In the genomic region with DNA sequence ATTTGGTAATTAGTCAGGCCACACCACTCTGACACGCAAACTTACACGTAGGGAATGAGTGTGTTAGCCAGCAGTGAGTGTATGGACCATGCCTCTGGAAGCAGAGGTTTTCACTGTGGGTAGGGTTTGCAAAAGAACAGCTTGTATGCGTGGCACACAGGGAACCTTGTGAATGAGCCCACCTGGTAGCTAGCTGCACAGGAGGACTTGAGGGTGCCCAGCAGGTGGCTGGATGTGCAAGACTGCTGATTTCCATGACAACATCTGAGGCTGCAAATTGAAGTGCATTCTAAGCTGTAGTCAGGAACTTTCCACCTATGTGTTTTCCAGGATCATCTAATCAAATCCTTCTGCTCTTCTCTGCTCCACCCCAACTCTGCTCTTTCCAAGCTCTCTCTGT, we compare ENCODE assay signal across 21 mouse cellular contexts. TPM values are rescaled to one million over a fixed set of nuclear protein-coding genes. Genes with fewer than 3 reads are reported as not detected.
"Had no signal": no experiment of that assay in that cellular context is flagged by ENCODE, and none has a peak within 500 bp of the region (broad histone marks: within the 10 kb centered on the region; RNA-seq: fewer than 3 reads in every experiment).

No protein-coding gene starts in this region.

- H3K36me3 ChIP-seq: lung, embryonic 15.5 days; midbrain, embryonic 10.5 days; midbrain, embryonic 12.5 days; neural tube, embryonic 13.5 days; neural tube, embryonic 15.5 days had no signal

- H3K4me3 ChIP-seq: lung, embryonic 15.5 days; midbrain, embryonic 10.5 days; midbrain, embryonic 12.5 days; myocyte; neural tube, embryonic 13.5 days; neural tube, embryonic 15.5 days had no signal

- H3K9me3 ChIP-seq: lung, embryonic 15.5 days; midbrain, embryonic 10.5 days; midbrain, embryonic 12.5 days; neural tube, embryonic 13.5 days; neural tube, embryonic 15.5 days had no signal

- DNase-seq: liver, postnatal 0 days; lung, adult 2 months; lung, postnatal 14 days; lung, postnatal 4 days; midbrain, embryonic 14.5 days; retina, postnatal 1 day; right cerebral cortex, adult 18-20 months; right cerebral cortex, postnatal 25 days; right cerebral cortex, postnatal 4 days; spleen, adult 18-20 months; thymus, adult 18-20 months; thymus, postnatal 14 days; thymus, postnatal 36 days had no signal

- H3K4me1 ChIP-seq: lung, embryonic 15.5 days had no signal

RNA-seq across cellular contexts. Expression of gene Olfr1339, which starts 7.6 kb away (rescaled TPM):
- total RNA-seq: megakaryocyte, adult 5-6 weeks; megakaryocyte-erythroid progenitor cell, adult 5-6 weeks had no signal

RNA-seq across cellular contexts. Expression of gene Olfr1338, which starts 19.0 kb away (rescaled TPM):
- total RNA-seq: megakaryocyte, adult 5-6 weeks; megakaryocyte-erythroid progenitor cell, adult 5-6 weeks had no signal

RNA-seq across cellular contexts. Expression of gene Olfr1340, which starts 19.6 kb away (rescaled TPM):
- total RNA-seq: megakaryocyte, adult 5-6 weeks; megakaryocyte-erythroid progenitor cell, adult 5-6 weeks had no signal

RNA-seq across cellular contexts. Expression of gene Olfr1341, which starts 36.3 kb away (rescaled TPM):
- total RNA-seq: megakaryocyte, adult 5-6 weeks; megakaryocyte-erythroid progenitor cell, adult 5-6 weeks had no signal

RNA-seq across cellular contexts. Expression of gene Olfr1337, which starts 42.8 kb away (rescaled TPM):
- total RNA-seq: megakaryocyte, adult 5-6 weeks; megakaryocyte-erythroid progenitor cell, adult 5-6 weeks had no signal
